Mouse (Mus musculus) testis, postnatal 14 days (tissue): ENCODE data around the gene Ssr2.

ENCODE experiments used
- DNase-seq: peaks from one replicate; pipeline ENCODE4 v3.0.0; 2021; ENCODE audit warnings: low spot score

The Ssr2 gene

GRCm38 (mm10) chr3:88575540-88575939 lies at the start of gene Ssr2:
TSS of gene Ssr2 (plus strand) at chr3:88575876.
- DNase-seq: no peak

GRCm38 (mm10) chr3:88526157-88527131 lies 49.2 kb upstream of the Ssr2 start:
- peak; percentile 80 for DNase-seq

- DNase-seq: no peak
Observed at GRCm38 (mm10) chr3:88527565-88527964, 48.1 kb upstream of the Ssr2 start.

GRCm38 (mm10) chr3:88528646-88529045 lies 47.0 kb upstream of the Ssr2 start:
- no peak for DNase-seq

- DNase-seq: no peak
Observed at GRCm38 (mm10) chr3:88529204-88530000, 46.3 kb upstream of the Ssr2 start.

- DNase-seq: no peak
Observed at GRCm38 (mm10) chr3:88530082-88530864, 45.4 kb upstream of the Ssr2 start.

GRCm38 (mm10) chr3:88531348-88532298 lies 44.1 kb upstream of the Ssr2 start:
- DNase-seq: peak; percentile 89

- no peak for DNase-seq
Observed at GRCm38 (mm10) chr3:88532299-88532674, 43.4 kb upstream of the Ssr2 start, which contains the start of gene Mex3a. TSS of gene Mex3a (plus strand) at chr3:88532395.

- DNase-seq: peak; percentile 53
Observed at GRCm38 (mm10) chr3:88532689-88533511, 42.8 kb upstream of the Ssr2 start.

- no peak for DNase-seq
Observed at GRCm38 (mm10) chr3:88533706-88534105, 42.0 kb upstream of the Ssr2 start.

GRCm38 (mm10) chr3:88535005-88535404 lies 40.7 kb upstream of the Ssr2 start:
- no peak for DNase-seq

GRCm38 (mm10) chr3:88535527-88535926 lies 40.1 kb upstream of the Ssr2 start:
- no peak for DNase-seq

- peak; percentile 64 for DNase-seq
Observed at GRCm38 (mm10) chr3:88536103-88536930, 39.4 kb upstream of the Ssr2 start.

- DNase-seq: no peak
Observed at GRCm38 (mm10) chr3:88537146-88537545, 38.5 kb upstream of the Ssr2 start.

- no peak for DNase-seq
Observed at GRCm38 (mm10) chr3:88538271-88539145, 37.2 kb upstream of the Ssr2 start.

GRCm38 (mm10) chr3:88539397-88539796 lies 36.3 kb upstream of the Ssr2 start:
- no peak for DNase-seq

GRCm38 (mm10) chr3:88540085-88540484 lies 35.6 kb upstream of the Ssr2 start:
- DNase-seq: no peak
